Mouse (Mus musculus) mature B cell (primary cell): ENCODE results near the gene Ccni.

Experiments used
- in situ Hi-C: fragments of 300-500 bp; cut with MboI; formaldehyde crosslinking; loops from 2 replicates; pipeline ENCODE4 v1.14.3; 2019

The Ccni gene

DNA sequence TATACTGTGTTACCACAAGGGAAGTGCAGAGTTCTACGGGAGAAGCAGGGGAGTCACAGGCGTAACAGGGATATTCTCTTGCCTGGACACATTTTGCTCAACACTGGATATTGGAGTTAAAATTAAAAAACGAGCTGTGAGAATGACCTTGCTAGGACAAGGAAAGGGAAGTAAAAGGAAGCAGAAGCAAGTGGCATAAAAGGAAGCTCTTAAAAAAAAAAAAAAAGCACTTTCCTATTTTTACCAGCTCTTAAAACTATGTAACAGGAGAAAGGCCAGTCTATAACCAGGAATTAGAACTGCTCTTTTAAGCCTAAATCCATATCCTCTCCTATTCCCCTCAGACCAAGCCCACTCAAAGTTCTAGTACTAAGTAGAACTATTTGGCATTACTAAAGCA, 8.1 kb downstream of the Ccni start:
- in situ Hi-C loops: no loop called here

DNA sequence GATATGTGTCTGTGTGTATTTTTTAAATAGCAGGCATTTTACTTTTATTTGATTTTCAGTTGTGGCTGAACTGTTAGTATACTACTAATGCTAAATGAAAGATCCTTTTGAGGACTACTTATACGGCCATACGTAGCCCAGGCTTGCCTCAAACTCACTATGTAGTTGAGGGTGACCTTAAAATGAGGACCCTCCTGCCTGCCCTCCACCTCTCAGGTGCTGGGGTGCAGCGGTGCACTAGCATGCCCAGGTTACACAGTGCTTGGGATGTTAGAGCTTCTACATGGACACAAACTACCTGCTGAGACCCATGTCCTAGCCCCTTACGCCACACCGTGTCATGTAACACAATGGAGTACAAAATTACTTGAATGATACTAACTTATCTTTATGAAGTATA, 15.9 kb downstream of the Ccni start:
- in situ Hi-C loops: no loop called here

DNA sequence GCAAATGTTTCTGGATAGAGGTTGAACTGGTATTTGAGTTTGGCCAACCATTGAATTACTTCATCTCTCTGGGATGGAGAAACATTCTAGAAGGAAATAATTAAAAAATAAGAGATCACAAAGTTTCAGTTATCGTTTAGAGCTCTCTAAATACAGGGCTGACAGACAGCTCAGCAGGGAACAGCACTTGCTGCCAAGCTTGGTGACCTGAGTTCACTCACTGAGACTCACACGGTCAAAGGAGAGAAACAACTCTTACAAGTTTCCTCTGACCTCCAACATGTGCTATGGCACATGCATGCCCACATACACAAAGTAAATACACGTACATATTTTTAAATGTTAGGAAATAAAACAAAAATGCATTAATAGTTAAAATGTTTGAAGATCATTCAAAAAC, 16.7 kb downstream of the Ccni start:
- in situ Hi-C loops: no loop called here

- in situ Hi-C loops: no loop called here
Observed at GRCm38 (mm10) chr5:93184548-93184947, 21.7 kb downstream of the Ccni start.

- in situ Hi-C loops: no loop called here
Observed at GRCm38 (mm10) chr5:93183311-93183710, 23.0 kb downstream of the Ccni start.

- in situ Hi-C loops: no loop called here
Observed at GRCm38 (mm10) chr5:93180252-93180651, 26.0 kb downstream of the Ccni start.

- in situ Hi-C loops: no loop called here
Observed at GRCm38 (mm10) chr5:93178616-93179015, 27.7 kb downstream of the Ccni start.

- in situ Hi-C loops: no loop called here
Observed at GRCm38 (mm10) chr5:93174675-93175074, 31.6 kb downstream of the Ccni start.

- in situ Hi-C loops: no loop called here
Observed at GRCm38 (mm10) chr5:93172536-93172935, 33.8 kb downstream of the Ccni start.

DNA sequence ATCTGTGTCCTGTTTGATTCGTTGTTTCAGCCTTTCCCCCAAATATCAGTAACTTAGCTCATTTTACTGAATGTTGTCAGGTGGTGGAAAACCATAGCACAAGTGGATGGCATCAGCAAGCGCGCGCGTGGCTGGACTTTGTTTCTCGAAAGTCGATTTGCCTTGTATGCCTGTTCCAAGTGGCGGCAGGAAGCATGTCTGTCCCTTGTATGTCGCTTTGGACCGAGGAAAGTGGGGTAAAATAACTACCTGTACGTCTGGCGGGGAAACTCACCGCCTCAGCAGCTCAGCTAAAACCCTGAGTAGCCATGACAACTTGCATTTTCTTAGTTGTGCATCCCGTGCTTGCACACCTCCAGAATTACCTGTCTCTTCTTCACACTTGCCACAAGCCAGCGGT, 34.9 kb downstream of the Ccni start:
- in situ Hi-C loops: no loop called here

DNA sequence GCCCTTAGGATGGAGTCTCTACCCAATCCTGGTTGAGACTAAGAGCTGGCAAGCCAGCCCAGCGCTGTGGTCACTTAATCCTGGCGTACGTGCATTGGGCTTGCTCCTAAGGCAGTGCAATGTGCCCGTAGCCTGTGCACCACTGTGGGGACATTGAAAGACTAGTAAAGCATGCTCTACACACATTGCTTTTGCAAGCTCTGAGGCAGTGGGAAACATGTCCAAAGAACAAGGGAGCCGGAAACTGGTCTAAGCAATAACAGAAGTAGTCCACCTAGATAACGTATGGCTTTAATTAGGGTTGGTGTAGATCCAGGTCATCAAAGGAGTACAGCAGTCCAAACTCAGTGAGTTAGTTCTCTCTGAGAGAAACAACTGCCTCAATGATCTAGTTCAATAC, 37.6 kb downstream of the Ccni start:
- in situ Hi-C loops: no loop called here

DNA sequence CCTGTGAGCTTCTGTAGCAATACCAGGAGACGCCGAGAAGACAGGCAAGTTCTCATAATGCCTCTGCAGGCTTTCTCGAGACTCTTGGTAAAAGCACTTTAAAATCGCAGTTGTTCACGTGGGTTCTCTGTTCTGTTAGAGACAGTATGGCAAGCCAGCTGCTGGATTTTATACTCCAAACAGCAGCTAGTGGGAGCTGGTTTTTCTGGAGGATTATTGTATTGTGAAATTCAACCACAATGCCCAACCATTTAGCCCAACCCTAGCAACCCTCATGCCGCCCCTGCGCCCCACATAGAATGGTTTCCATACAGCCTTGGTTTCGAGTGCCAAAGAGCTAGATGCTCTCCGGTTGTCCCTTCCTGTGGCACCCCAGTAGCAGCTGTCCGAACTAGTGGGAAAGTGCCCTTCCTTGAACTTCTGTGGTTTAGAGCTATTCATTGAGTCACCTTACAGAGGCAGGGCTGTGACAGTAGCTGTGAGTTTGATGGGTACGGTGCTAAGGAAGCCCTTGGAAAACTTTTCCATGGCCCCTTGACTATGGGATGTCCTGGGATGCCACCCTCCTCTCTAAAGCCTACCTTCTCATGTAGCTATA, 38.3 kb downstream of the Ccni start:
- in situ Hi-C loops: no loop called here

DNA sequence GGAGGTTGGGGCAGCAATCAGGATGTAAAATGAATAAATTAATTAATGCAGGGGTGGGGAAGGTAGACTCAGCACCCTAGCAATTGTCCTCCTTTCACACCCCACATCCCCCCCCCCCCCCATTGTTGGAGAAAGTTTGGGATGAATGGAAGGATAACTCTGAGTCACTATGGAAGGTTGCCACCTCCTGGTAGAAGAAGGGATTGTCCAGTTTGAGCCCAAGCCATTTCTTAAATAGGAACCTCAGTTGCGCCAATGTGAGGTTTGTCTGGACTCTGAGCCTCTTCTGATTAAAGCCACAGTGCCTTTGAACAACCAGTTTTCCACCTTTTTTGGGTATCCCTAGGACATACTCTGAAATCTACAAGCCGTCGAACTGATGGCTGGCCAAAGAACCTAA, 42.8 kb downstream of the Ccni start:
- in situ Hi-C loops: no loop called here

GRCm38 (mm10) chr5:93154401-93154800, 51.9 kb downstream of the Ccni start:
- in situ Hi-C loops: no loop called here

GRCm38 (mm10) chr5:93152451-93152850, 53.8 kb downstream of the Ccni start:
- in situ Hi-C loops: no loop called here

DNA sequence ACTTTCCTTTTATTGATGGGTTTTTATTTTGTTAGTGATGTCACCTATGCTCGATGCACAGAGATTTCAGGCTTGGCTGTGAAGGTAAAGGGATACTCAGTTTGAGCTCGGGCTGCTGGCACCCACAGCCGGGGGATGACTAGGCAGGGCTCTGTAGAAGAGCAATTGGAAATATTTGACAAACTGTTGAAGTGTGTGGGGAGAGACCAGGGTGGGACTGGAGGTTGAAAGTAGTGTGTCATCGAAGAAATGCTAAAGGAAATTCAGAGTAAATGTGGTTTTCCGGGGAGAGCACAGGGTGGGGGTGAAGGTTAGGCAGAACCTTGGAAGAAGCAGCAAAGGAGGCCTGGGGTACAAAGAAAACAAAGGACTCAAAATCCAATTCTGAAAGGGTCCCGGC, 54.3 kb downstream of the Ccni start:
- in situ Hi-C loops: no loop called here

DNA sequence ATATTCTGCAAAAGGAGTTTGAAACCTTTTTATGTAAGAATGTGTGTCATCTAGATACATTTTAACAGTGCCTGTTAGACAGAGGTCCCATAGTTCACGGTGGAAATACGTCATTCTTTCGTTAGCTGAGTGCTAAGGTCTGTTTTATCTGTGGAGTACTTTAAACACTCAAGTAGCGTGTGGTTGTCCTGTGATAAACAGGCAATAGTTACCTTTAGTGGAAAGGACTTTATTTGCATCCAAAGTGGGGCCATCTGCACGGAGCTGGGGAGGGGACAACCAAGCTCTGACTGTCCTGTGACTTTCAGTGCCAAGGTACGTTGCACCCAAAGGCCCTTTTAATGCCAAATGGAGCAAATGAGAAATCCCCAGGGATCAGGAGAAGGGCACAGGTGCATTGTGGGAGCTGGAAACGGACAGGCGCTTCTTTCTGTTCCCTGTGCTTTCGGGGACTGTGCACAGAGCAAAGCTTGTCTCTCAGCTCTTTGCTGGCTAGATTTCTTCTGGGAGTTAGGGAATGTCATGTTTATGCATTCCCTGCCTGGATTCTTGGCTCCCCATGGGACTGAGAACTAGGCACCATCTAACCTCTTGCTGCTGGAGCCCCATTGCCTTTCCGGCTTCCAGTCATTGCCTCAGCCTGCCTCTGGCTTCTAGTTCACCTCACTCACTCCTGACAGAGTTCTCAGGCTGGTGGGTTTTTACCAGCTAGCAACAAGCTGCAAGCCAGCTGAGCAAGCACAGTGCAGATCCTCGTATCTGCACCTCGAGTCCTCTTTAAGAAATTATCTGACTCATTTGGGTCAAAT, 56.1 kb downstream of the Ccni start:
- in situ Hi-C loops: no loop called here

- in situ Hi-C loops: no loop called here
Observed at GRCm38 (mm10) chr5:93145504-93145903, 60.8 kb downstream of the Ccni start.

GRCm38 (mm10) chr5:93144874-93145273, 61.4 kb downstream of the Ccni start:
- in situ Hi-C loops: no loop called here

DNA sequence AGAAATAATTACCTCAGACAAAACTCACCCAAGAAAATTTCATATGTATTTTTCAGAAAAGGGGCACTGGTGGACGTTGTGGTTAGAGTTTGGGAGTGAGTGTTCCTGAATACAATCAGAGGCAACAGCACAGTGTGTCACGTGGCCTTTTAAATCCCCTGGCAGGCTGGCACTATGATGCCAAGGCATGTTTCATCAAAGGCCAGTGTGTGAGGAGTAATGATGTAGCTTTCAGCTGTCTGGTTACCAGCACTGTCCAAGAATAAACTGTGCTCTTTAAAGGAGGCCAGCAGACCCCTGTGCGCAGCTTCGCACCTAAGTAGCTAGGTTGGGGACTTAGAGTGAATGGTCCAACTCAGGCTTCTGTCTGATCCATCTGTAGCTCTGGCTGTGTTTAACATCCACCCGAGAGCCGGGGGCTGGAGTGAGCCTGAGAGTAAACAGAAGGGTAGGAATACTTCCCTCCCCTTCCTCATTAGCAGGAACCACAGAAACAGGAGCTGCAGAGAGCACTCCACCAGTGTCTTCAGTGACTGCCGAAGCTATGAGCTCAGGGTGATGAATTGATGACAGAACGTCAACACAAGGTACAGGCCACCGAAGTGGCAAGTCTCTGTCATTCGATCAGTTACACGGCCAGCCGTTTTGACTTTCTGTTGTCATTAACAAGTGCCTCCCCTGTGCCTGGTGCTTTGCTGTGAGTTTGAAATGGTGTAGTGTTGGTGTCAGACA, 62.8 kb downstream of the Ccni start:
- in situ Hi-C loops: no loop called here

DNA sequence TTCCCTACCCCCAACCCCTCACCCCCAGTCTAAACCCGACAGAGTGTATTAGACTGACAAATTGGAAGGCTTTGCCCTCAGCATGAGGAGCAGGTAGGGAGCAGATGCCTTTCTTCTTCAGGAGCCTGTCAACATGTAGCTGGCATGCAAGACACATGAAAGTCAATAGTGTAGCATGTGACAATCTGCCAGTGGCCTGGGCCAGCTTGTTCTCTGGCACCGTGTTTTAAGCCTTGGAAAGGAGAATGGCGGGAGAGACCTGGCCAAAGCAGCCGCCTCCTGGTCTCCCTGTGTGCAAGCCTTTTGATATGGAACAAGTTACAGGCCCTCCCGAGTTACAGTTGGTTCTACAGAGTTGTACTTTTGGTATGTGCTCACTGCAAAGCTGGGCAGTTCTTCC, 65.5 kb downstream of the Ccni start:
- in situ Hi-C loops: no loop called here

DNA sequence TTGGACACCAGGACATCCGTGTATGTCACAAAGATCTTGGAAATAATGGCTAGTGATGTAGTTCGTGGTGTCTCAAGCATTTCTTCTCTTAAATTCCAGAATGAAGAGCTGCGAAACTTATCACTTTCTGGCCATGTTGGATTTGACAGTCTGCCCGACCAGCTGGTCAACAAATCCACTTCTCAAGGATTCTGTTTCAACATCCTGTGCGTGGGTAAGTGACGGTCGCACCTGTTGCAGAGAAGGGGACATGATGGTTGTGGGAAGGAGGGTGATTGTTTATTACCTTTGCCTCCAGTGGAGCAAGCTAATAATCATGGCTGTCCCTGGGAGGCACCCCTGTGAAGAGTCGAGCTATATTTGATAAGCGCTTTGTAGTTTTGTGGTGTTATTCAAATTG, 66.9 kb downstream of the Ccni start:
- in situ Hi-C loops: no loop called here

DNA sequence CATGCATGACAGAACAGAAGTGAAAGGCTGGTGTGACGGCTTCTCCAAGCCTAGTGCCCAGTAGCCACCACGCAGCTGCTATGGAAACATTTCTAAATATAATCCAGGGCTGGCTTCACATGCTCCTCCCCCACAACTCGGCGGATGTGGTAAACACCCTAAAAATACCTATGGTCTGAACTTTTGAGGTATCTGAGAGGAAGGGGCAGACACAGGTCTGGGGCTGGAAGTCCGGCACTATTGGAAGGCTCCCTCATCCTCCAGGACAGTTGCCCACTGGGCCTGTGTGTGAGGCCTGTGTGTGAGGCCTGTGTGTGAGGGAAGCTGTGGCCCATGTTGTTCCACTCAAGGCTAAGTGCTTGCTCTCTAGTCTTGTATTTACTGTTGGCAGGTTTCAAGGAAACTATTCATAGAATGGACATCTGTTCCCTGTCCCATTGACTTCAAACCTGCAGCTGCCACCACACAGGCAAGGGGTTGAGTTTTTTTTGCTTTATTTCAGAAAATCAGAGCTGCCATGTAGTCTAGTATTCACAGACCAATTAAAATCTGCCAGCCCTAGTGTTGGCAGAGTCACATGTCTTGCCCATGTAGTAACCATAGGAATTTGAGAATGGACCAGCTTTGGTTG, 69.2 kb downstream of the Ccni start:
- in situ Hi-C loops: no loop called here
